Mouse (Mus musculus) thymus, postnatal 0 days (tissue): ENCODE results near the gene Ptpre. TPM values are rescaled to one million over a fixed set of nuclear protein-coding genes. Genes with fewer than 3 reads are reported as not detected.
"Not testable (repeated sequence)": the region's sequence is repeated elsewhere in the genome, so short reads cannot be mapped to it uniquely, and the experiment has no call there.

Source experiments
- DNase-seq: peaks from one replicate; pipeline ENCODE4 v3.0.0-alpha.2; 2015; ENCODE audit warnings: low spot score
- polyA plus RNA-seq: library from polyadenylated mRNA; unstranded; fragments of >200 nt; fragmentation: Nextera tagmentation; extraction: Ambion mirVana; gene quantifications from 2 replicates; pipeline ENCODE4 v1.2.1, GENCODE M21; 2015

Ptpre gene
- 12.7 and 17.3 TPM in 2 replicates for polyA plus RNA-seq

GRCm38 (mm10) chr7:135537341-135537901 lies at the start of gene Ptpre:
Gene Ptpre (plus strand): TSS chr7:135537481.
- peak; percentile 81 for DNase-seq

DNA sequence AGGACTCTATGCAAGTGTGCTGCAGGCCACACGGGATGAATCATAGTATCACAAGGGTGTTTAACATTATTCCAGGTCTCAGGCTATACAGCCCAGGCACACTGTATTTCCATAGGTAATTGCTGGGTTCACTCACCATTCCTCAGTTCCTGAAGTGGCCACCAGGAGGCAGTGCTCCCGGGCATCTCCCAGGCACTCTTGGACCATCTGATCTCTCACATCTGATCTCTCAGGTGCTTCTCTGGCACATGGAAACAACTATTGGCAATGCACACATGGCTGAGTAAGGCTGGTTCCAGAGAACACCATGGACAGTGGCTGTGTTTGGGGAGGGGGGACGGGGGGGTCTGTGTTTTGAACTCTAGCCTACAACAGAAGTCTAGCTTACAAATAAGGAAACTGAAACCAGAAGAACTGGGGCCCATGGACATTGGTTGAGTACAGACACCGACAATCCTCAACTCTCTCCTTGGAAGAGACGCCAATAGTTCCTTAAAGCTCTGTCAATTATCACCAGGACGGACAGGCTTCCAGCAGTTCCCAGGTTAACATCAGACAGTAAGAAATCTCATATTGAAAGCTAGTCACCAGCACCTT lies 49.0 kb upstream of the Ptpre start:
- DNase-seq, result peak; percentile 17

DNA sequence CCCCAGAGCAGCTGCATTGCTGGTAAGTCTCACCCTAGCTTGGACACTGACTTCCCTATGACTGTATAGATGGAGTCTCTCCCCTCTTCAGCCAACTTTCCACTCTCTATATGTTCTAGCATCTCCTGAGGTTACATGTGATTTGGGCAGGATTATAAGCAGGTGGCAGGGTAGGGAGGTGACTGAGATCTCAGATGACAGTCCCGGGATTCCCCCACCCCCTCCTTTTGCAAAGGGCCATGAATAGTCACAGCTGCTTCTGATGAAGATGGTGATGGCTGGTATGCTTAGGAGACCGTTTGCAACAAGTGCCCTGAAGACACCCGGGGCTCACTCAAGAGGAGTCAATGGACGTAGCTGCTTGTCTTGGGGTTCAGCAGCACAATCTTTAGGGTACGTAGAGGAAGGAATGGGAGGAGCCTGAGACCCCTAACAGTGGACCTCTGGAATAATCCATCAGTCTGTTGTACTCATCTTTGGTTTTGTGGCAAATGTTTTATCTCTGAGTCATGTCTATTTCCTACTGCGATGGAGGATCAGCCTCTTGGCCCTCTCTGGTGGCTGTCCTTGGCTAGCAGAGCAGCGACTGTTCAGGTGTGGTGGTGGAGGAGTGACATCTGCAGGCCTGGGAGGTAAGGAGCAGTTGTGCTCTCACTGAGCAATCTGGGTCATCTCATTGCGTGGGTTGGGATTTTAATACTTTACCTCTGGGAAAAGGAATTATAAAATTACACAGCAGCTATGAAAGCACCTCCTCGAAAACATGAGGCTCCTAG lies 47.4 kb upstream of the Ptpre start:
- DNase-seq, result no peak

DNA sequence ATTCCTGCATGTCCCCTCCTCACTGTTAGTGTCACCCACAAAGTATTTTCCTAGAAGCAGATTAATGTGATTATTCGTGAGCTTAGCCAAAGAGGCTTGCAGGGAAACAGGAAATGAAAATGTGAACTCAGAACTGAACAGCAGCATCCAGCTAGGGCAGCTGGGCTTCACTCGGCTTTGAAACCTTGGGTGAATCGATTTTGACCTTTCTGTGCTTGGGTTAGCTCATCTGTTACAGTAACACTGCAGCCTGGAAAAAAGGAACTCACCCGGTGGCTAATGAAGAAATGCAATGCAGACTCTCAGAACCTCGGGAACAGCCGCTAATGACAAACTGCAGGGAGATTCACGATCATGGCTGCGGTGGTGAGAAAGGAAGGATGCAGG lies 46.8 kb upstream of the Ptpre start:
- DNase-seq, result no peak

GRCm38 (mm10) chr7:135495303-135495702 lies 42.0 kb upstream of the Ptpre start:
- DNase-seq, result no peak

- no peak for DNase-seq
These were observed 38.6 kb upstream of the Ptpre start for GRCm38 (mm10) chr7:135498565-135499186.

DNA sequence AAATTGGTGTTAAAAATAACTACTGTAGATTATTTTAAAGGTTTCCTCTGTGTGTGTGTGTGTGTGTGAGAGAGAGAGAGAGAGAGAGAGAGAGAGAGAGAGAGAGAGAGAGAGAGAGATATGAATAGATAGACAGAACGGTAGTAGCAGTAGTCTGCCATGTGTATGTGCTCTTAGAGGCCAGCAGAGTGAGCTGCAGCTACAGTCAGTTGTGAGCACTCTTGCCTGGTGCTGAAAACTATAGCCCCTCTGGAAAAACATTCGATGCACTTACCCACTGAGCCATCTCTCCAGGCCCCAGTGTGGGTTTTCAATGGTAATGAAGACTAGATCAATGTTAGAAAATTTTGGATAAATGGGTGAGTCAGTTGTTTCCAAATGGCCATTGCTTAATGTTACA lies 37.9 kb upstream of the Ptpre start:
- no peak for DNase-seq

DNA sequence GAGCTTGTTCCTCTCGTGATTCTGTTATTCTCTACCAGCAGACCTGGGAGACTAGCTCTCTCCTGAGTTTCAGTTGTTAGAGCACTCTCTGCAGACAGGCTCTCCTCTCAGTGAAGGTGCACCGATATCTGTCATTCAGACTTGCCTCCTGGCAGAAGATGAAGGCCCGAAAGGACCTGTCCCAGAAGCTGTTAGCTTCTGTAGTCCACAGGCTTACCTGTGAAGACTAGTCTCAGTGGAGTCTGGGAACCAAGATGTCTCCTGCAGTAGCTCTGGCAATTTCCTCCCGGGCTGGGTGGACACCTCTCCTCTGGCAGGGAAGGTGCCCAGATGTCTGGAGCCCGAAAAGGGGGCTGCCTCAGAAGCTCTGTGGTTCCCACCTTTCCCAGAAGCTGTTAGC lies 30.8 kb upstream of the Ptpre start:
- not testable (repeated sequence) for DNase-seq

DNA sequence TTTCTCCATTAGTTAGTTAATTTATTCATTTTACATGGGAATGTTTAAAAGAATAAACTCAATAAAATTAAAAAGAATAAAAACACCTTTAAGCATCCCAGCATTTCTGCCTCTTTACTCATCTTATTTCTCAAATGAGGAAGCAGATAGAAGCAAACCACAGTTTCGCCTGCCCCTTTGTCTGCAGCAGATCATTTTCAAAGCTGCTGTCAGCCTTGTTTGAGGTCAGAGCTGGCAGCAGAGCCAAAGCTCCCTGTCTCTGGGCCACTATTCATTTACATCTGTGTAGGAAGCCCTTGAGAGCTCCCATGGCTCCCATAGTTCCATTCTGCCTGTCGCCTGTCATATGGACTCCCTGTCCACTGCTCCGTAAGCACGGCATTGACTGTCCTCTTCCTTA lies 28.7 kb upstream of the Ptpre start:
- DNase-seq, result no peak

- no peak for DNase-seq
These were observed 28.0 kb upstream of the Ptpre start for GRCm38 (mm10) chr7:135509272-135509671.

DNA sequence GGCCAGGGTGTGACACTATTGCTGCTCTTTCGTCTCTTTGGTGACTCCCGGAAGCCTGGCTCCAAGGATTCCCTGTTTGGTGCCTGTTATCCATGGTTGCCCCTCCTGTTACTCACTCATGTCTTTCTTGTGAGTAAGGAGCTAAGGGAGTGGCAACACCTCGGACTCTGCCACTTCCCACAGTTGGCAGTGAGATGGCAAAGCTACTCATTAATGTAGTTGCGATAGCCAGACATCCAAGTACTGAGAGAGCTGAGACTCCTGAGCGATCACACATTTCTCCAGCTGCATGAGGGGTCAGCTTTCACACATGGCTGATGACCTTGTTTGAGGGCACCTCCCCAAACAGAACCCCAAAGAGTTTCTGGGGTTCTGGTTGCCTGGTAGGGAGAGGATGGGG lies 26.9 kb upstream of the Ptpre start:
- DNase-seq, result no peak

DNA sequence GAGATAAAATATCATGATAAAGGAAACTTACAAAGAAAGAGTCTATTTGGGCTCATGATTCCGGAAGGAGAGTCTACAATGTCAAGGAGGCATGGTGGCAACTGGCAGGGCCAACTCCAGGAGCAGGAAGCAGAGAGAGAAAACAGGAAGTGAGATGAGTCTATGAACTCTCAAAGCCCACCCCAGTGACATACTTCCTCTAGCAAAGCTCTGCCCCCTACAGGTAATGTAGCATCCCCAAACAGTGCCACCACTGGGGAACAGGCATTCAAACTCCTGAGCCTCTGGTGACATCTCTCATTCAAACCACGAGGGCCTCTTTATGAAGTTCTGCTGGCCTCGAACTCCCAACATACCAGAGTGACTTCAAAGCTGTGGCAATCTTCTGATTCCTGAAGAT lies 25.6 kb upstream of the Ptpre start:
- DNase-seq, result peak; percentile 11

DNA sequence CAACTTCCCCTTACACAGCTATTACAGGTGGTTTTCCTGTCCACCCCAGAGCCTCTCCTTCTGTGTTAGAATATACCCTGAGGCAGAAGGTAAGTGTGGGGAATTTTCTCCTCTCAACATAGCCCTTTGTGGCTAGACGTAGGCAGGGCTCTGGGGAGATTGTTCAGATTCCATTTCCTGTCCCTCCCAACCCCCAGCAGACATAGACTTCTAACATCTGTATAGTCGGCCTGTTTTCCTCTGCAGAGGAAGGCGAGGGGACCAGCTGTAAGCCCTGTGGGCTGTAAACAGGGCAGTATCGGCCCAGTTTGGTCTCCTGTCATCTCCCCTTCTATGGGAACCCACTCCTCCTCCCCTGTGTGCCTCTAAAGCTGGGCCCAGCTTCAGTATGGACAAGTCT lies 20.1 kb upstream of the Ptpre start:
- peak; percentile 46 for DNase-seq

DNA sequence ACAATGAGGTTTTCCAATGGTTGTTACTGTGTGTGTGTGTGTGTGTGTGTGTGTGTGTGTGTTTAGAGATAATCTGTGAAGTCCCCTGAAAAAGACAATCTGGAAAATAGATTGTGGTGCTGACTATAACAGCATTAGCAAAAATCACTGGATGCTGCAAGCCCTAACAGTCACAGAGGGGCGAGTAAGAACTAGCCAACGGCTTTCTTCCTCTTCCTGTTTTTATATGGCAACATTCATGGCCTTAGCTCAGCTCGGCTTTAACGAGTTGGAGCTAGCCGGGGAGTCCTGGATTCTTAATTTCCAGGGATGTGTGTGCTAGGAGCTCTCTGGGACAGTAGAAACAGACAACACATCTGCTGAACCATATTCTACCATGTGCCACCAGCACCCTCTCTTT lies 17.0 kb upstream of the Ptpre start:
- no peak for DNase-seq

- DNase-seq, result no peak
These were observed 15.3 kb upstream of the Ptpre start for GRCm38 (mm10) chr7:135521755-135522512.

DNA sequence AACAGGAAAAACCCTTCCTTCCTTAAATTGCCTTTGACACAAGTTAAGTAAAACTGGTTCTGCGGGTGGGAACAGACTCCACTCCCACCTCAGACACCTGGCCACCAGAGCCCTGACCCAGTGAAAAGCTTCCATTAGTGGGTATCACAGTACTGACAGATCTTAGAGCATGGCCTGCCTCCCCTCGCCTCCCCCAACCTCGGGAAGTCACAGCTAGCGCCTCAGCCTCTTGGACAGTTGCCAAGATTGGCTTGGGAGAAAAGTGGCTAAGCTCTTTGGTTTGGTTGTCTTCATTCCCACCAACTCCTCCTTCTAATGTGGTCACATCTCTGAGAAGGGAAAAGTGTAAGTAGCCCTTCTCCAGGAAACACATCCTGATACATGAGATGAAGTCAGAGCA lies 13.3 kb upstream of the Ptpre start:
- no peak for DNase-seq

- no peak for DNase-seq
These were observed 12.8 kb upstream of the Ptpre start for GRCm38 (mm10) chr7:135524424-135524967.

DNA sequence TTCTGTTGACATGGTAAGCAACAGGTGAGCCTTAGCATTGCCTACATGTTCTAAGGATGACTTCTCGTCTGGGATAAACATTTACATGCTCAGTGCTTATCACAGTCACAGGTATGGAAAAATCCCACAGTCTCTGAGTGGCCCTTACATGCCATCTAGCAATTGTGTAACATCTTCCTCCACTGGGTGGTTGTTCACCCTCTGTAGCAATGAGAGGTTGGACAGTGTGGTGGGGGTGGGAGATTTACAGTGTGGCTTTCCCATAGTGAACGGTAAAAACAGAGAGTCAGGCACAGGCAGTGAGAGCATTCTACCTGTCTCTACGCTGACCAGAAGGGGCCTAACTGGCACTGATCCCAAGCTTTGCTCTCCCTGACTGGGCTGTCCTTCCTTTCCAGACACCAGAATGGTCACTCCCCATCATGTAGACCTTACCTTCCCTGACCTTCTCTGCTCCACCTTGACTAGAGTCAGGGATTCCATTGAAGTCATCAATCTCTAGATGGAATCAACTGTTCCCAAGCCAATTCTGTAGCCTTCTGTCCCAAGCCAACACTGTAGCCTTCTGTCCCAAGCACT lies 10.6 kb upstream of the Ptpre start:
- DNase-seq, result no peak

DNA sequence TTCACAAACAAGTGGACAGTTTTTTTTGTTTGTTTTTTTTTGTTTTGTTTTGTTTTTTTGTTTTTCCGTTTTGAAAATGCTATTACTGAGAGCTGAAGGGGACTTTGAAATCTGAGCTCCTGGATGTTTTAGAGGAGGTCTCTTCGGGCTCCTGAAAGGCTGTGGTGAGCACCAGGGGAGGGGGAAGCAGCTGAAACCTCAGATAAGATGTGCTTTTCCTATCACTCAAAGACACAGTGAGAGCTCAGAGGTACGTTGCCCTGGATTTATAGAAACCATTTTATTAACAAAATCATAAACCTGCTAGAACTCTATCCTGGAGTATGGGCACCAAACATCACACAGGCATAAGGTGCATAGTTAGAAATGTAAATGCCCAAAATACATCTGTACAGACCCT lies 10.1 kb upstream of the Ptpre start:
- DNase-seq, result no peak

GRCm38 (mm10) chr7:135528515-135528914 lies 8.8 kb upstream of the Ptpre start, which contains the start of gene Clrn3:
Gene Clrn3 (minus strand): TSS chr7:135528654.
- no peak for DNase-seq

- DNase-seq, result no peak
These were observed 8.2 kb upstream of the Ptpre start for GRCm38 (mm10) chr7:135529068-135529467.
